Mouse (Mus musculus): Measurements from ENCODE around the gene Mapk12.

DNA sequence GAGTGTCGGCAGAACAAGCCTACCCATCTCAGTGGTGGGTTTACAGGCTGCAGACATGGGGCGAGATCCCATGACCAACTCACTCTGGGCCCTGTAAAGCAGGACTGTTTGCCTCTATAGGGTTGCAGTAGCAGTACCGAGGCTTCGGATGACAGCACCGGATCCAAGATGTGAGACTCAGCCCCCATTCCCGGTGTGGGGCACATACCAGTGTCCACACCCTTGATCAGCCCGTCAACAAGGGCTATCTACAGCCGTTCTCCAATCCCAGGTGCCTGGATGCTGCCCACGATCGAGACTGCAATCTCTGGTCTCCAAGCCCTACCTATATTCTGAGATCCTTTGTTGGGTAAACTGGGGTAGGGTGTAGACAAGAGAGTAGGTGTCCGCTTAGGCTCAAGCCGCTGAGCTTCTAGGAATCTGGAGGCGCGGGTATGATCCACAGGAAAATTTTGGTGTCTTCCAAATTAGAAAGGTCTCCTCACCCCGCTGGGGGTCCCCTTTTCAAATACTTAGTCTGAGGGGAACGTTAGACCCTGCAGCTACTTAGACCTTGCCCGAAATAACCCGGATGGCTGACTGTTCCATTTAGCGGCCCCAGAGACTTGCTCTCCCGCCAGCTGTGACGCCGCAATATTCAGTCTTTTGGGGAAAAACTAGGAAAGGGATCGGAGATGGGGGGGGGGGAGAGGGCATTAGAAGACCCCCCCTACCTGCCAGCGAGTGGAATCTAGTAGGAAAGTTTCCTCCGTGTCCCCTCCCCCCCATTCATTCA, 8.2 kb upstream of the Mapk12 start:
- no peak for TF ChIP-seq CHD1 (IDR thresholded peaks at IDR 0.05; ENCODE audit: low read depth, low read length)
- TF ChIP-seq MAZ (IDR thresholded peaks at IDR 0.05; ENCODE audit: low read depth, low read length): no peak
- no peak for TF ChIP-seq ZMIZ1 (IDR thresholded peaks at IDR 0.05; ENCODE audit: low read depth, low read length)
- TF ChIP-seq POLR2A (IDR thresholded peaks at IDR 0.05; ENCODE audit: low read depth, low read length): no peak

Data from CH12.LX (cell line).